Mouse (Mus musculus) small intestine, adult 2 months (tissue): ENCODE measurements around the gene Ablim2.

Experiments
- CTCF ChIP-seq: fragments of 200-500 bp; IDR thresholded peaks from 2 replicates; pipeline ENCODE4 v1.5.1; 2012; ENCODE audit warnings: low read depth, mild to moderate bottlenecking, control low read depth, inconsistent platforms, low read length, moderate library complexity, mixed read lengths; ENCODE audit not compliant: insufficient replicate concordance, insufficient read length; ENCODE audit errors: extremely low read depth
- POLR2A ChIP-seq: fragments of 200-500 bp; IDR thresholded peaks from 2 replicates; pipeline ENCODE4 v1.6.1; 2012; ENCODE audit warnings: low read depth, mild to moderate bottlenecking, control low read depth, inconsistent platforms, low read length, moderate library complexity

DNA sequence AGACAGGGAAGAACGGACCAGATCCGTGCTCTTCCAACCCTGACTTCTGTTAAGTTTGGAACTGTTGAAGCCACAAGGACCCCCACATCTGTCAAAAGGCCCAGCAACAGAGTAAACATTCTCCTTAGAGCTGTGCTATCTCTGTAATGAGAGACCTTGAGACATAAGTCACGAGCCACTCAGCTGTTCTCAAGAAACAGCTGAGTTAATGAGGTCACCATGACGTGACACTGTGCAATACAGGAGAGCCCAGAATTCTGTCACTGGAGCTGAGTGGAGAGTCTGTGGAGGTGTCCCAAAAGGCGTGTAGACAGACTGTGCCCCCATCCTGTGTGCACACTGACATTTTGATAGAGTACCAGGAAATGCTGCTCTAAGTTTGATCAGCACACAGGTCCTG, 45.2 kb upstream of the Ablim2 start:
- TF ChIP-seq CTCF (no peak), POLR2A (no peak)
